Mouse (Mus musculus) kidney, embryonic 16.5 days (tissue): ENCODE measurements at regions not wholly inside any gene's neighbourhood (a gene's known extent, or its start where the extent isn't known, plus 50 kb on each side); places are given as distances from the start of the nearest gene placed in this dataset.

Experiments used
- ATAC-seq: fragments of 200-750 bp; cut with Nextera tagmentation; 2 replicates; pipeline ENCODE4 v1.8.0; 2017; ENCODE audit warnings: moderate TSS enrichment; ENCODE audit not compliant: low FRiP score, low TSS enrichment
- H3K27ac ChIP-seq: fragments of 300-500 bp; sonication (generic); 2 replicates; pipeline ENCODE4 v1.5.1; 2014; ENCODE audit warnings: low read length
- H3K27me3 ChIP-seq: fragments of 300-500 bp; sonication (generic); 2 replicates; pipeline ENCODE4 v1.6.1; 2014; ENCODE audit warnings: low read length, control low read depth, mixed read lengths; ENCODE audit not compliant: insufficient read depth
- H3K36me3 ChIP-seq: fragments of 300-500 bp; sonication (generic); 2 replicates; pipeline ENCODE4 v1.6.1; 2014; ENCODE audit warnings: low read length, control low read depth, mixed read lengths; ENCODE audit not compliant: insufficient read depth
- H3K4me1 ChIP-seq: fragments of 300-500 bp; sonication (generic); 2 replicates; pipeline ENCODE4 v1.6.1; 2014; ENCODE audit warnings: low read length, control low read depth, mixed read lengths; ENCODE audit not compliant: insufficient read depth
- H3K4me2 ChIP-seq: fragments of 300-500 bp; sonication (generic); replicated peaks from 2 replicates; pipeline ENCODE4 v1.6.1; 2014; ENCODE audit warnings: low read depth, low read length
- H3K4me3 ChIP-seq: fragments of 300-500 bp; sonication (generic); 2 replicates; pipeline ENCODE4 v1.5.1; 2014; ENCODE audit warnings: mild to moderate bottlenecking, low read length
- H3K9ac ChIP-seq: fragments of 300-500 bp; sonication (generic); replicated peaks from 2 replicates; pipeline ENCODE4 v1.6.1; 2014; ENCODE audit warnings: low read length
- H3K9me3 ChIP-seq: fragments of 300-500 bp; sonication (generic); 2 replicates; pipeline ENCODE4 v1.6.1; 2016; ENCODE audit warnings: low read length, control low read depth
- WGBS: fragments of 180-500 bp; shearing (Covaris S2); extraction: QIAGEN DNeasy Blood & Tissue Kit; methylation state at CpG from one replicate; pipeline ENCODE4 v1.1.7; 2014; 5-methylcytosine and 5-hydroxymethylcytosine counted together

GRCm38 (mm10) chr2:105608756-105609155, 59.9 kb upstream of the Pax6 start:
- no peaks in the 10 kb centered on the region for H3K36me3 ChIP-seq
- H3K9ac ChIP-seq, result no peak overlapping the region
- H3K9me3 ChIP-seq, result no peaks in the 10 kb centered on the region
- no peak overlapping the region for H3K4me3 ChIP-seq
- no peak overlapping the region for H3K4me2 ChIP-seq
- peaks cover 20% of the 10 kb centered on the region for H3K27me3 ChIP-seq
- WGBS, result 69% methylated on average over 7 of the region's 7 CpGs
- no peak overlapping the region for H3K27ac ChIP-seq
- ATAC-seq, result peak; percentile 16; the same call in 1 of the 2 replicates
- peaks cover 10% of the 10 kb centered on the region for H3K4me1 ChIP-seq

- H3K9ac ChIP-seq, result no peak overlapping the region
- no peak for ATAC-seq
- 33% methylated on average over 5 of the region's 5 CpGs for WGBS
- H3K4me1 ChIP-seq, result peaks cover 10% of the 10 kb centered on the region
- no peak overlapping the region for H3K4me3 ChIP-seq
- no peaks in the 10 kb centered on the region for H3K36me3 ChIP-seq
- H3K9me3 ChIP-seq, result no peaks in the 10 kb centered on the region
- no peak overlapping the region for H3K4me2 ChIP-seq
- H3K27me3 ChIP-seq, result peaks cover 20% of the 10 kb centered on the region
- H3K27ac ChIP-seq, result no peak overlapping the region
Measured at GRCm38 (mm10) chr2:105611014-105611413, 57.7 kb upstream of the Pax6 start.

- Histone ChIP-seq H3K27ac (no peak overlapping the region), H3K9me3 (no peaks in the 10 kb centered on the region), H3K27me3 (peaks cover 20% of the 10 kb centered on the region), H3K4me1 (peaks cover 10% of the 10 kb centered on the region), H3K4me2 (no peak overlapping the region), H3K9ac (no peak overlapping the region), H3K4me3 (no peak overlapping the region), H3K36me3 (no peaks in the 10 kb centered on the region)
- no peak for ATAC-seq
- WGBS, result 12% methylated on average over 4 of the region's 4 CpGs
Measured at GRCm38 (mm10) chr2:105611651-105612050, 57.0 kb upstream of the Pax6 start.

- no peaks in the 10 kb centered on the region for H3K36me3 ChIP-seq
- WGBS, result 10% methylated on average over 21 of the region's 21 CpGs
- peaks cover 20% of the 10 kb centered on the region for H3K27me3 ChIP-seq
- peak overlapping the region; percentile 39 for H3K4me2 ChIP-seq
- H3K27ac ChIP-seq, result no peak overlapping the region
- H3K9me3 ChIP-seq, result no peaks in the 10 kb centered on the region
- ATAC-seq, result peak; percentile 43; the same call in 1 of the 2 replicates
- H3K4me1 ChIP-seq, result peaks cover 10% of the 10 kb centered on the region
- H3K4me3 ChIP-seq, result no peak overlapping the region; the same call in 1 of the 2 replicates
- H3K9ac ChIP-seq, result no peak overlapping the region
Measured at GRCm38 (mm10) chr2:105612051-105612664, 56.5 kb upstream of the Pax6 start.

- H3K27me3 ChIP-seq, result peaks cover 20% of the 10 kb centered on the region
- WGBS, result 36% methylated on average over 7 of the region's 7 CpGs
- H3K9ac ChIP-seq, result no peak overlapping the region
- H3K27ac ChIP-seq, result no peak overlapping the region
- H3K9me3 ChIP-seq, result no peaks in the 10 kb centered on the region
- ATAC-seq, result no peak
- H3K4me3 ChIP-seq, result no peak overlapping the region; the same call in 1 of the 2 replicates
- H3K4me1 ChIP-seq, result peaks cover 10% of the 10 kb centered on the region
- H3K4me2 ChIP-seq, result peak overlapping the region; percentile 39
- no peaks in the 10 kb centered on the region for H3K36me3 ChIP-seq
Measured at GRCm38 (mm10) chr2:105612706-105613105, 56.0 kb upstream of the Pax6 start.

- ATAC-seq, result no peak
- Histone ChIP-seq H3K4me2 (no peak overlapping the region), H3K9ac (no peak overlapping the region), H3K27me3 (peaks cover 20% of the 10 kb centered on the region), H3K9me3 (no peaks in the 10 kb centered on the region), H3K27ac (no peak overlapping the region), H3K4me3 (no peak overlapping the region), H3K36me3 (no peaks in the 10 kb centered on the region), H3K4me1 (peaks cover 10% of the 10 kb centered on the region)
- 59% methylated on average over 6 of the region's 6 CpGs for WGBS
Measured at GRCm38 (mm10) chr2:105613243-105613642, 55.5 kb upstream of the Pax6 start.

GRCm38 (mm10) chr2:105615891-105616733, 52.6 kb upstream of the Pax6 start:
- ATAC-seq, result peak; percentile 62
- Histone ChIP-seq H3K27ac (no peak overlapping the region), H3K4me2 (peak overlapping the region; percentile 44), H3K27me3 (peaks cover 15% of the 10 kb centered on the region), H3K36me3 (no peaks in the 10 kb centered on the region), H3K4me1 (peaks cover 10% of the 10 kb centered on the region), H3K9ac (no peak overlapping the region), H3K4me3 (no peak overlapping the region), H3K9me3 (no peaks in the 10 kb centered on the region)
- 34% methylated on average over 18 of the region's 18 CpGs for WGBS
